Mouse (Mus musculus): ENCODE results near the gene Osbpl8.

DNA sequence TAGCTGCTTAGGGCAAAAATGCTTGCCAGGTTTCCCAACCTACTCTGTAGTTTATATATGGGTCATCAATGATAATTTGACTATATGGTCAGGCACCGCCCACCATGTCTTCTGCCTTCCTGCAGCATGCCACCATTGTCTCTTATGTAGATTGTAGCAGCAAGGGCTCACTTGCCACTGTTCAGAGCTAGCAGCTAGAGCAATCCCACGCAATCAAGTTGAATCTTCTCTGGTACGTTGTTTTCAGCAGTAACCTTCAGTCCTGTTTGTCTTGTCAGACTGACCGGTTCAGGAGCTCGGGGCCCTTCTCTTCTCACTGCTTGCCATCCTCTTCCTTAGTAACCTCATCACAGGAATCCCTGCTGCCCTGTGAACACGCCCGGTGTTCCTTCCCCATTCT lies 36.6 kb downstream of the Osbpl8 start:
- TF ChIP-seq TAL1 (IDR thresholded peaks at IDR 0.05; ENCODE audit: low read length) (no peak), GATA1 (IDR thresholded peaks at IDR 0.05; ENCODE audit: low read length) (no peak)
